Mouse (Mus musculus) kidney, embryonic 16.5 days (tissue): Measurements from ENCODE around the gene Pnpla1. TPM values are rescaled to one million over a fixed set of nuclear protein-coding genes. Genes with fewer than 3 reads are reported as not detected.

Experiments
- polyA plus RNA-seq: library from polyadenylated mRNA; unstranded; fragments of >200 nt; fragmentation: Nextera tagmentation; extraction: Ambion mirVana; gene quantifications from 2 replicates; pipeline ENCODE4 v1.2.1, GENCODE M21; 2015

The Pnpla1 gene
- polyA plus RNA-seq, 1 experiment from 2014 or later: not detected

Other genes starting within 250 kb of the Pnpla1 start
- gene Srpk1, start 235.7 kb upstream of the Pnpla1 start, polyA plus RNA-seq: 73.7 and 88.3 TPM in 2 replicates
- gene Slc26a8, start 168.2 kb upstream of the Pnpla1 start, polyA plus RNA-seq: 0.46 and 0.53 TPM in 2 replicates
- gene Mapk14, start 167.1 kb upstream of the Pnpla1 start, polyA plus RNA-seq: 42.6 and 44.3 TPM in 2 replicates
- gene AC170998.1, start 132.3 kb upstream of the Pnpla1 start, polyA plus RNA-seq: 1.8 and 4.2 TPM in 2 replicates
- 52.5 and 57.2 TPM in 2 replicates for gene Mapk13, start 89.1 kb upstream of the Pnpla1 start, polyA plus RNA-seq
- 9.9 and 11.0 TPM in 2 replicates for gene Brpf3, start 57.3 kb upstream of the Pnpla1 start, polyA plus RNA-seq
- gene 4930539E08Rik, start 56.9 kb downstream of the Pnpla1 start, polyA plus RNA-seq: 0.17 and 0.63 TPM in 2 replicates
- gene Pxt1, start 85.4 kb downstream of the Pnpla1 start, polyA plus RNA-seq: 0.21 and 0.28 TPM in 2 replicates
- 89.5 and 92.1 TPM in 2 replicates for gene Kctd20, start 93.5 kb downstream of the Pnpla1 start, polyA plus RNA-seq
- gene Stk38, start 149.6 kb downstream of the Pnpla1 start, polyA plus RNA-seq: 106 and 121 TPM in 2 replicates
- 597 and 625 TPM in 2 replicates for gene Srsf3, start 174.2 kb downstream of the Pnpla1 start, polyA plus RNA-seq
- gene Cdkn1a, start 232.6 kb downstream of the Pnpla1 start, polyA plus RNA-seq: 74.1 and 81.3 TPM in 2 replicates